Mouse (Mus musculus) liver, embryonic 14.5 days (tissue): ENCODE results near the gene Scd1. TPM values are rescaled to one million over a fixed set of nuclear protein-coding genes. Genes with fewer than 3 reads are reported as not detected.

Experiments used
- ATAC-seq: fragments of 200-750 bp; cut with Nextera tagmentation; 2 replicates; pipeline ENCODE4 v1.8.0; 2017; ENCODE audit warnings: moderate number of reproducible peaks, mild to moderate bottlenecking, moderate library complexity; ENCODE audit not compliant: insufficient read depth
- DNase-seq, 3 experiments: peaks; one replicate each; pipeline ENCODE4 v3.0.0-alpha.2; 2012 to 2013; ENCODE audit warnings: low read depth in 3 of 3, low spot score in 3 of 3
- H3K27ac ChIP-seq: fragments of 300-500 bp; sonication (generic); 2 replicates; pipeline ENCODE4 v1.5.1; 2014; ENCODE audit warnings: moderate library complexity, mild to moderate bottlenecking, control low read depth, inconsistent platforms
- H3K27me3 ChIP-seq: fragments of 300-500 bp; sonication (generic); 2 replicates; pipeline ENCODE4 v1.6.1; 2014; ENCODE audit warnings: mild to moderate bottlenecking, low read length, moderate library complexity; ENCODE audit not compliant: control insufficient read depth, insufficient read depth
- H3K36me3 ChIP-seq: fragments of 300-500 bp; sonication (generic); replicated peaks from 2 replicates; pipeline ENCODE4 v1.6.1; 2014; ENCODE audit warnings: low read depth; ENCODE audit not compliant: control insufficient read depth, insufficient read depth
- H3K4me1 ChIP-seq, 2 experiments: fragments of 200-500 bp in 1 of 2; fragments of 300-500 bp in 1 of 2; sonication (generic) in 1 of 2; replicated peaks; 2 replicates each; pipeline ENCODE4 v1.6.1; 2012 to 2014; ENCODE audit warnings: antibody characterized with exemption in 1 of 2, inconsistent platforms in 1 of 2, low read length in 1 of 2; ENCODE audit not compliant: control insufficient read depth in 2 of 2, insufficient read depth in 2 of 2
- H3K4me2 ChIP-seq: fragments of 300-500 bp; sonication (generic); 2 replicates; pipeline ENCODE4 v1.6.1; 2014; ENCODE audit warnings: low read depth, mild to moderate bottlenecking, control low read depth, moderate library complexity
- H3K4me3 ChIP-seq, 2 experiments: fragments of 200-500 bp in 1 of 2; fragments of 300-500 bp in 1 of 2; sonication (generic) in 1 of 2; 2 replicates each; pipeline ENCODE4 v1.5.1; 2012 to 2014; ENCODE audit warnings: low read depth in 2 of 2, low read length in 2 of 2, mild to moderate bottlenecking in 2 of 2, control low read depth in 1 of 2, inconsistent platforms in 1 of 2, moderate library complexity in 1 of 2; ENCODE audit not compliant: insufficient read depth in 1 of 2
- H3K9ac ChIP-seq: fragments of 300-500 bp; sonication (generic); replicated peaks from 2 replicates; pipeline ENCODE4 v1.6.1; 2014; ENCODE audit warnings: mild to moderate bottlenecking, control low read depth, moderate library complexity
- H3K9me3 ChIP-seq: fragments of 300-500 bp; sonication (generic); 2 replicates; pipeline ENCODE4 v1.6.1; 2016; ENCODE audit warnings: low read length, mixed read lengths; ENCODE audit not compliant: control insufficient read depth
- CTCF ChIP-seq: IDR thresholded peaks from 2 replicates; pipeline ENCODE4 v1.5.1; 2016; ENCODE audit warnings: antibody characterized with exemption, low read depth, control low read depth
- EP300 ChIP-seq: IDR thresholded peaks from 2 replicates; pipeline ENCODE4 v1.6.1; 2016; ENCODE audit warnings: antibody characterized with exemption, low read depth
- WGBS: fragments of 180-500 bp; shearing (Covaris S2); extraction: QIAGEN DNeasy Blood & Tissue Kit; methylation state at CpG from one replicate; pipeline ENCODE4 v1.1.7; 2014; ENCODE audit not compliant: insufficient replicate concordance; 5-methylcytosine and 5-hydroxymethylcytosine counted together
- polyA plus RNA-seq, 2 experiments: library from polyadenylated mRNA; depleted of rRNA in 1 of 2; stranded (reverse) in 1 of 2; unstranded in 1 of 2; fragments of >200 nt; fragmentation: Nextera tagmentation in 1 of 2; extraction: Ambion mirVana in 1 of 2; gene quantifications; 2 replicates each; pipeline versions ENCODE4 v1.2.1 to v1.2.3; 2012 to 2014

Gene Scd1
- polyA plus RNA-seq, 2 experiments = 11.9 to 22.5 TPM

- no peaks in the 10 kb centered on the region for H3K9me3 ChIP-seq
Measured at GRCm38 (mm10) chr19:44439302-44439701, 31.6 kb upstream of the Scd1 start.

GRCm38 (mm10) chr19:44437975-44438374, 30.3 kb upstream of the Scd1 start:
- no peaks in the 10 kb centered on the region for H3K9me3 ChIP-seq
- no peaks in the 10 kb centered on the region for H3K36me3 ChIP-seq
- no peak overlapping the region for H3K9ac ChIP-seq
- H3K4me2 ChIP-seq = no peak overlapping the region
- no peaks in the 10 kb centered on the region for H3K27me3 ChIP-seq
- ATAC-seq (no peak), DNase-seq (no peak)
- WGBS = 56% methylated on average over 6 of the region's 6 CpGs
- no peak overlapping the region for H3K27ac ChIP-seq
- TF ChIP-seq CTCF = no peak
- no peak for TF ChIP-seq EP300
- H3K4me3 ChIP-seq = no peak overlapping the region
- no peaks in the 10 kb centered on the region for H3K4me1 ChIP-seq

More at GRCm38 (mm10) chr19:44439302-44439701, 31.6 kb upstream of the Scd1 start:
- TF ChIP-seq CTCF (no peak), EP300 (no peak)
- ATAC-seq = no peak
- 29% methylated on average over 4 of the region's 4 CpGs for WGBS
- H3K4me2 ChIP-seq = no peak overlapping the region
- no peak overlapping the region for H3K27ac ChIP-seq
- H3K27me3 ChIP-seq = no peaks in the 10 kb centered on the region
- H3K4me1 ChIP-seq = no peaks in the 10 kb centered on the region
- no peak for DNase-seq
- H3K9ac ChIP-seq = no peak overlapping the region
- H3K4me3 ChIP-seq = no peak overlapping the region
- no peaks in the 10 kb centered on the region for H3K36me3 ChIP-seq

DNA sequence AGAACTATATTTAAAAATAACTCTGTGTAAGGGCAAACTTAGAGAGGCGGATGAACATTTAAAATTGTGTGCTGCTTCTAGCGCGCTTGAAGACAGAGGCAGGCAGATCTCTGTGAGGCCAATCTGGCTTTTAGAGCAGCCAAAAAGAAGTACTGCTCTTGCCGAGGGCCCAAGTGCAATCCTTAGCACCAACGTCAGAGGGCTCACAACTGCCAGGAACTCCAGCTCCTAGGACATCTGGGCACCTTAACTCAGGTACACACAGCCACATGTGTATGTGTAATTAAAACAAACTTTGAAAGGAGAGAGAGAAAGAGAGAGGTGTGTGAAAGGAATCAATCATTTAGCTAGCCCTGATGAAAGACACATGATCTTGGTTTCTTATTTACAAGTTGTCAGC, 24.4 kb upstream of the Scd1 start:
- no peaks in the 10 kb centered on the region for H3K36me3 ChIP-seq
- ATAC-seq = no peak
- no peak for DNase-seq
- H3K9ac ChIP-seq = no peak overlapping the region
- H3K27ac ChIP-seq = no peak overlapping the region
- no peaks in the 10 kb centered on the region for H3K4me1 ChIP-seq
- WGBS = 66% methylated on average over 5 of the region's 5 CpGs
- no peak overlapping the region for H3K4me2 ChIP-seq
- no peak overlapping the region for H3K4me3 ChIP-seq
- no peaks in the 10 kb centered on the region for H3K27me3 ChIP-seq
- TF ChIP-seq CTCF = no peak
- TF ChIP-seq EP300 = no peak
- H3K9me3 ChIP-seq = no peaks in the 10 kb centered on the region

- no peak overlapping the region for H3K9ac ChIP-seq
- H3K4me1 ChIP-seq = no peaks in the 10 kb centered on the region
- TF ChIP-seq EP300 (no peak), CTCF (no peak)
- no peaks in the 10 kb centered on the region for H3K36me3 ChIP-seq
- no peak overlapping the region for H3K27ac ChIP-seq
- H3K4me2 ChIP-seq = no peak overlapping the region
- no peaks in the 10 kb centered on the region for H3K27me3 ChIP-seq
- no peaks in the 10 kb centered on the region for H3K9me3 ChIP-seq
- DNase-seq (no peak), ATAC-seq (no peak)
- no peak overlapping the region for H3K4me3 ChIP-seq
- WGBS = 33% methylated on average over 1 of the region's 1 CpGs
Measured at GRCm38 (mm10) chr19:44427721-44428120, 20.0 kb upstream of the Scd1 start.

DNA sequence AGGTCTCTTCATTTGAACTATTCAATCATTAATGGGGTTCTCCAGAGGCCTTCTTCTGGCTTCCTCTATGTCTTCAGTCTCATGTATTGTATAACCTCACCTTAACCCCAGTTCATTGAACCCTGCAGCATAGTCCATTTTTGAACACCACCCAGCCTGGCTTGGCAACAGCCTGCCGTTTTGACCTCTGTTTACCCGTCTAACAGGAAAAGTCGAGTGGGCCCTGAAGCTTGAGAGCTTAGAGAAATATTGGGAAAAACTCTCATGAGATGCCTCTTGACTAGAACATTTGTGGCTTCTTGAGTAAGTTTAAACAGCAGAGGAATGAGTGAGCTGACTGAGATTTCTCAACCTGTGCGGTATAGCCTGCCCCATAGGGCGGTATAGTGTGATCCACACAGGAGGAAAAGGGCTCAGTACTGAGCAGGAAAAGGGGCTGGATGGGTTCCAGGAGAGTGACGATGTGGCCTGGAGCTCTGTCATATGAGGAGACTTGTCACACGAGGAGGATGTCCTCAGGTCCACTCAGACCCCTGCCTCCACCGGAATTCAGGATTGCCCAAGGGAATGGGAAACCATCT, 14.5 kb upstream of the Scd1 start:
- Histone ChIP-seq H3K27me3 (no peaks in the 10 kb centered on the region), H3K9ac (no peak overlapping the region), H3K4me2 (no peak overlapping the region), H3K4me1 (no peaks in the 10 kb centered on the region), H3K9me3 (no peaks in the 10 kb centered on the region), H3K36me3 (no peaks in the 10 kb centered on the region), H3K27ac (no peak overlapping the region), H3K4me3 (no peak overlapping the region)
- ATAC-seq (no peak), DNase-seq (no peak)
- 62% methylated on average over 8 of the region's 8 CpGs for WGBS
- TF ChIP-seq EP300 (no peak), CTCF (no peak)
